Mouse (Mus musculus) embryonic facial prominence, embryonic 14.5 days (tissue): ENCODE results near the gene Hira. TPM values are rescaled to one million over a fixed set of nuclear protein-coding genes. Genes with fewer than 3 reads are reported as not detected.

ENCODE experiments used
- ATAC-seq: fragments of 200-750 bp; cut with Nextera tagmentation; 2 replicates; pipeline ENCODE4 v1.8.0; 2017; ENCODE audit warnings: low read depth, moderate number of reproducible peaks, moderate TSS enrichment
- DNase-seq: peaks from one replicate; pipeline ENCODE4 v3.0.0-alpha.2; 2015; ENCODE audit warnings: low spot score
- H3K27ac ChIP-seq: fragments of 300-500 bp; sonication (generic); replicated peaks from 2 replicates; pipeline ENCODE4 v1.5.1; 2014; ENCODE audit warnings: low read depth, mild to moderate bottlenecking, low read length, moderate library complexity
- H3K27me3 ChIP-seq: fragments of 300-500 bp; sonication (generic); replicated peaks from 2 replicates; pipeline ENCODE4 v1.6.1; 2014; ENCODE audit warnings: low read length; ENCODE audit not compliant: control insufficient read depth, insufficient read depth
- H3K36me3 ChIP-seq: fragments of 300-500 bp; sonication (generic); 2 replicates; pipeline ENCODE4 v1.6.1; 2014; ENCODE audit warnings: low read length, mixed read lengths; ENCODE audit not compliant: control insufficient read depth, insufficient read depth
- H3K4me1 ChIP-seq: fragments of 300-500 bp; sonication (generic); 2 replicates; pipeline ENCODE4 v1.6.1; 2014; ENCODE audit warnings: antibody characterized with exemption, low read length; ENCODE audit not compliant: control insufficient read depth, insufficient read depth
- H3K4me2 ChIP-seq: fragments of 300-500 bp; sonication (generic); 2 replicates; pipeline ENCODE4 v1.6.1; 2014; ENCODE audit warnings: low read depth, mild to moderate bottlenecking, low read length, moderate library complexity, mixed read lengths
- H3K4me3 ChIP-seq: fragments of 300-500 bp; sonication (generic); 2 replicates; pipeline ENCODE4 v1.5.1; 2014; ENCODE audit warnings: low read depth, mild to moderate bottlenecking, low read length
- H3K9ac ChIP-seq: fragments of 300-500 bp; sonication (generic); 2 replicates; pipeline ENCODE4 v1.6.1; 2014; ENCODE audit warnings: low read depth, mild to moderate bottlenecking, low read length, moderate library complexity, mixed read lengths
- H3K9me3 ChIP-seq: fragments of 300-500 bp; sonication (generic); 2 replicates; pipeline ENCODE4 v1.6.1; 2016; ENCODE audit warnings: low read length; ENCODE audit not compliant: control insufficient read depth
- polyA plus RNA-seq: library from polyadenylated mRNA; unstranded; fragments of >200 nt; fragmentation: Nextera tagmentation; extraction: Ambion mirVana; gene quantifications from 2 replicates; pipeline ENCODE4 v1.2.1, GENCODE M21; 2014

The Hira gene
- polyA plus RNA-seq, 1 experiment from 2014 or later, result 10.8 TPM

GRCm38 (mm10) chr16:19014650-19015049, 137.8 kb downstream of the Hira start:
- no peak for DNase-seq
- Histone ChIP-seq H3K27ac (no peak overlapping the region), H3K4me2 (no peak overlapping the region), H3K27me3 (no peaks in the 10 kb centered on the region), H3K4me3 (no peak overlapping the region), H3K4me1 (no peaks in the 10 kb centered on the region), H3K36me3 (no peaks in the 10 kb centered on the region), H3K9me3 (no peaks in the 10 kb centered on the region), H3K9ac (no peak overlapping the region)
- ATAC-seq, result no peak

Other genes with a start within 250 kb of the Hira start
- gene Sept5, start 247.1 kb upstream of the Hira start, polyA plus RNA-seq, result 34.1 and 43.5 TPM in 2 replicates
- gene Cldn5, start 100.2 kb upstream of the Hira start, polyA plus RNA-seq, result 35.4 and 39.5 TPM in 2 replicates
- gene Ufd1, start 65.3 kb upstream of the Hira start, polyA plus RNA-seq, result 49.2 and 55.5 TPM in 2 replicates
- gene Cdc45, start 65.0 kb upstream of the Hira start, polyA plus RNA-seq, result 34.5 and 37.8 TPM in 2 replicates
- 20.1 and 22.2 TPM in 2 replicates for gene 2510002D24Rik, start 40.5 kb upstream of the Hira start, polyA plus RNA-seq
- not detected in 2 replicates for gene Gm28539, start 40.5 kb upstream of the Hira start, polyA plus RNA-seq
- 57.3 and 60.9 TPM in 2 replicates for gene Mrpl40, start 175 bp upstream of the Hira start, polyA plus RNA-seq